Mouse (Mus musculus) gastrocnemius, adult 18-20 months (tissue): ENCODE measurements around the gene Bmt2. TPM values are rescaled to one million over a fixed set of nuclear protein-coding genes. Genes with fewer than 3 reads are reported as not detected.

ENCODE experiments used
- DNase-seq: peaks from one replicate; pipeline ENCODE4 v3.0.0; 2021; ENCODE audit warnings: low spot score
- total RNA-seq, 2 experiments: library from RNA; stranded (reverse); gene quantifications; 2 replicates each; pipeline ENCODE4 v1.2.3; 2021

Gene Bmt2
- total RNA-seq, 2 experiments from 2014 or later: 9.5 to 10.2 TPM

- DNase-seq: no peak
Observed at GRCm38 (mm10) chr6:13619618-13620017, 58.1 kb downstream of the Bmt2 start.

GRCm38 (mm10) chr6:13617110-13617509 is 60.7 kb downstream of the Bmt2 start:
- no peak for DNase-seq

GRCm38 (mm10) chr6:13614568-13614967 is 63.2 kb downstream of the Bmt2 start:
- no peak for DNase-seq

GRCm38 (mm10) chr6:13613671-13614070 is 64.1 kb downstream of the Bmt2 start:
- DNase-seq: no peak

- no peak for DNase-seq
Observed at GRCm38 (mm10) chr6:13610869-13611268, 66.9 kb downstream of the Bmt2 start.

GRCm38 (mm10) chr6:13609353-13610140 is 68.2 kb downstream of the Bmt2 start:
- no peak for DNase-seq

GRCm38 (mm10) chr6:13607621-13608493 is 69.9 kb downstream of the Bmt2 start, which contains the start of gene Tmem168:
Gene Tmem168, minus strand, starts transcription at chr6:13608100.
- DNase-seq: peak; percentile 94

GRCm38 (mm10) chr6:13606921-13607620 is 70.7 kb downstream of the Bmt2 start:
- DNase-seq: no peak

GRCm38 (mm10) chr6:13606394-13606793 is 71.4 kb downstream of the Bmt2 start:
- no peak for DNase-seq

GRCm38 (mm10) chr6:13603134-13603533 is 74.6 kb downstream of the Bmt2 start:
- no peak for DNase-seq

- peak; percentile 14 for DNase-seq
Observed at GRCm38 (mm10) chr6:13601587-13601986, 76.2 kb downstream of the Bmt2 start.

- DNase-seq: no peak
Observed at GRCm38 (mm10) chr6:13598239-13598923, 79.4 kb downstream of the Bmt2 start.

GRCm38 (mm10) chr6:13592729-13593345 is 84.9 kb downstream of the Bmt2 start:
- DNase-seq: no peak

GRCm38 (mm10) chr6:13586560-13586959 is 91.2 kb downstream of the Bmt2 start:
- DNase-seq: no peak

- DNase-seq: no peak
Observed at GRCm38 (mm10) chr6:13586154-13586553, 91.6 kb downstream of the Bmt2 start.

- DNase-seq: no peak
Observed at GRCm38 (mm10) chr6:13584788-13585187, 93.0 kb downstream of the Bmt2 start.

GRCm38 (mm10) chr6:13582075-13582474 is 95.7 kb downstream of the Bmt2 start:
- DNase-seq: no peak
